Mouse (Mus musculus): ENCODE data around the gene Olfr357.

The Olfr357 gene

DNA sequence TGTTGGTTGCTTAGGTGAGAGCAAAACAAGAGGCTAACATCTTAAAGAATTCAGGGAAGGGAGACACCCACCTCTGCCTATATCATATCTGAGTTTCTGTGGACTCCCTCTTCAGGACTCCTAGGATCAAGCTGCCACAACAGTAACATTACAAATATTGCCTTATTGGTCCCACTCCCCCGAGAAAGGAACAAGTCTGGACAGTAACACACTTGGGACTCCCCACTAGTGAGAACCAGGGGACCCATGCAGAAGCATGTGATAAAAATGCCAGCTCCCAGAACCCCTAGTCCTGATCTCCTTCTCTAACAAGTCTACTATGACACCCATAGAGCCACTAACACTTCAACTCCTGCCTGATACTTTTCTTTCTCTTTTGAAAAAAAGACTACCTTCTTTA is at the start of gene Olfr357:
Gene Olfr357 (plus strand): TSS at position 301 of the 400 bp plus-strand sequence.
- no peak for DNase-seq (ENCODE audit: low spot score in 2 of 2)

DNA sequence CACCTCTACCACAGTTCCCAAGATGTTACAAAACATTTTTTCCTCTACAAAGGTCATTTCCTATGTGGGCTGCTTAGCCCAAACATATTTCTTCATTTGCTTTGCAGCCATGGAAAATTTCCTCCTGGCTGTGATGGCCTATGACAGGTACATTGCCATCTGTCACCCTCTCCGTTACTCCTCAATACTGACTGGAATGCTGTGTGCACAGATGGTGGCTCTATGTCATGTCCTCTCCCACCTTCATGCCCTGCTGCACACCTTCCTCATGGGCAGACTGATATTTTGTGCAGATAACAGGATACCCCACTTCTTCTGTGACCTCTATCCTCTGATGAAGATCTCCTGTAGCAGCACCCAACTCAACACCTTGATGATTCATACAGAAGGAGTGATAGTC is 3.4 kb downstream of the Olfr357 start:
- DNase-seq (ENCODE audit: low spot score in 2 of 2) = no peak

DNA sequence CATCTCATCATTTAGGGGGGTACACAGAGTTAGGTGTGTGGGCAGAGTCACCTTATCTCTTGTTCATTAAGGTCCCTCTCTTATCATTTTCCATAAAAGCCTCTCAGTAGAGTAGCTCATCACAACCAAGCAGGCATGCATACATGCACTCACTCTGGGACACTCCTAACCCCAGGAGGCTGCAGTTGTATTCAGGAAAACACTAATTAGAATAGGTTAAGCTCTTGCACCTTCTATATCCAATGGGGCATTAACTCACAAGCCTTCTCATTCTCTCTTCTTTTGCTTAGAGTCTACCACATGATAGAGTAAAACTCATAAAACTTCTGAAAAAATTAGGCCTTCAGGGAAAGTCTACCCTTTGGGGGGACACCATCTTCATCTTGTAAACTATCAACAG is 15.6 kb downstream of the Olfr357 start, which contains the start of gene Olfr358:
Gene Olfr358 (minus strand): TSS at position 101 of the 400 bp plus-strand sequence.
- DNase-seq (ENCODE audit: low spot score in 2 of 2) = no peak
